Mouse (Mus musculus) inflammation-experienced regulatory T-cells, adult 6 months (primary cell): ENCODE measurements around the gene Dbi. TPM values are rescaled to one million over a fixed set of nuclear protein-coding genes. Genes with fewer than 3 reads are reported as not detected.

Experiments used
- ATAC-seq: one replicate; pipeline ENCODE4 v1.8.0; 2017
- polyA plus RNA-seq, 3 experiments: library from polyadenylated mRNA; unstranded; fragments of 100-300 nt; shearing (Covaris generic); gene quantifications; one replicate each; pipeline ENCODE4 v1.2.1; 2017

Dbi gene
- polyA plus RNA-seq, 3 experiments from 2014 or later, result 144 to 324 (median 146) TPM

- peak; percentile 45 for ATAC-seq
Observed at GRCm38 (mm10) chr1:120120141-120120968, 523 bp downstream of the Dbi start.

GRCm38 (mm10) chr1:120119389-120119788, 1.5 kb downstream of the Dbi start:
- ATAC-seq, result no peak

- ATAC-seq, result no peak
Observed at GRCm38 (mm10) chr1:120118854-120119253, 2.0 kb downstream of the Dbi start.

- no peak for ATAC-seq
Observed at GRCm38 (mm10) chr1:120116106-120116505, 4.8 kb downstream of the Dbi start.

GRCm38 (mm10) chr1:120115671-120116081, 5.2 kb downstream of the Dbi start:
- ATAC-seq, result no peak

- no peak for ATAC-seq
Observed at GRCm38 (mm10) chr1:120112251-120113187, 8.4 kb downstream of the Dbi start.

- ATAC-seq, result no peak
Observed at GRCm38 (mm10) chr1:120111766-120112165, 9.1 kb downstream of the Dbi start.

GRCm38 (mm10) chr1:120109741-120110432, 11.0 kb downstream of the Dbi start:
- ATAC-seq, result no peak

- no peak for ATAC-seq
Observed at GRCm38 (mm10) chr1:120105556-120105959, 15.3 kb downstream of the Dbi start.

- ATAC-seq, result no peak
Observed at GRCm38 (mm10) chr1:120101227-120101609, 19.7 kb downstream of the Dbi start.

- ATAC-seq, result no peak
Observed at GRCm38 (mm10) chr1:120100456-120101226, 20.2 kb downstream of the Dbi start.

GRCm38 (mm10) chr1:120099483-120099882, 21.4 kb downstream of the Dbi start:
- peak; percentile 30 for ATAC-seq

- ATAC-seq, result peak; percentile 44
Observed at GRCm38 (mm10) chr1:120098327-120098726, 22.6 kb downstream of the Dbi start.

GRCm38 (mm10) chr1:120094920-120095319, 26.0 kb downstream of the Dbi start:
- ATAC-seq, result no peak

- peak; percentile 85 for ATAC-seq
Observed at GRCm38 (mm10) chr1:120093482-120094134, 27.3 kb downstream of the Dbi start.

- ATAC-seq, result no peak
Observed at GRCm38 (mm10) chr1:120090880-120091570, 29.9 kb downstream of the Dbi start.

- no peak for ATAC-seq
Observed at GRCm38 (mm10) chr1:120089180-120089579, 31.7 kb downstream of the Dbi start.

GRCm38 (mm10) chr1:120086644-120087043, 34.2 kb downstream of the Dbi start:
- ATAC-seq, result no peak

- ATAC-seq, result no peak
Observed at GRCm38 (mm10) chr1:120085696-120086095, 35.2 kb downstream of the Dbi start.

GRCm38 (mm10) chr1:120083921-120084517, 36.9 kb downstream of the Dbi start:
- no peak for ATAC-seq
